Mouse (Mus musculus): Measurements from ENCODE around the gene Tm9sf2. TPM values are rescaled to one million over a fixed set of nuclear protein-coding genes. Genes with fewer than 3 reads are reported as not detected.

Gene Tm9sf2
- polyA plus RNA-seq, 1 experiment from 2014 or later = 133 TPM

- peaks cover 6 to 9% of the 10 kb centered on the region in 2 experiments; a peak in 2 of 4 replicates for H3K4me1 ChIP-seq (ENCODE audit: control insufficient read depth in 2 of 2, insufficient read depth in 2 of 2, low read length in 2 of 2)
- H3K9ac ChIP-seq (ENCODE audit: low read length) = no peak overlapping the region
- H3K4me2 ChIP-seq (ENCODE audit: low read length) = no peak overlapping the region
- no peak for ATAC-seq (ENCODE audit: insufficient number of reproducible peaks, insufficient read depth, low FRiP score, low read depth)
- H3K36me3 ChIP-seq (ENCODE audit: control insufficient read depth, insufficient read depth, low read length) = no peaks in the 10 kb centered on the region
- H3K27ac ChIP-seq (replicated peaks in 1 of 2; ENCODE audit: control insufficient read depth in 1 of 2, insufficient read depth in 1 of 2, low read depth in 2 of 2, low read length in 2 of 2) = no peak overlapping the region
- H3K4me3 ChIP-seq (ENCODE audit: control insufficient read depth in 1 of 2, insufficient read depth in 1 of 2, low read depth in 1 of 2, low read length in 2 of 2) = no peak overlapping the region
- H3K27me3 ChIP-seq (ENCODE audit: control insufficient read depth, insufficient read depth, low read length) = no peaks in the 10 kb centered on the region
- WGBS = 24% methylated on average over 16 of the region's 16 CpGs
- H3K9me3 ChIP-seq (ENCODE audit: control insufficient read depth, low read length) = no peaks in the 10 kb centered on the region
Measured at GRCm38 (mm10) chr14:122179262-122179661, 72.4 kb downstream of the Tm9sf2 start.

GRCm38 (mm10) chr14:122181078-122181814, 74.4 kb downstream of the Tm9sf2 start, which contains the start of gene Clybl:
TSS of gene Clybl (plus strand) at chr14:122181704.
- peaks cover 6 to 9% of the 10 kb centered on the region in 2 experiments; a peak in 2 of 4 replicates for H3K4me1 ChIP-seq (ENCODE audit: control insufficient read depth in 2 of 2, insufficient read depth in 2 of 2, low read length in 2 of 2)
- H3K27ac ChIP-seq (replicated peaks in 1 of 2; ENCODE audit: control insufficient read depth in 1 of 2, insufficient read depth in 1 of 2, low read depth in 2 of 2, low read length in 2 of 2) = peak within 1 kb of the TSS; percentile 1 to 74; a peak in 3 of 4 replicates
- peak within 1 kb of the TSS; percentile 72 for H3K9ac ChIP-seq (ENCODE audit: low read length)
- ATAC-seq (ENCODE audit: insufficient number of reproducible peaks, insufficient read depth, low FRiP score, low read depth) = peak; percentile 99
- no peaks in the 10 kb centered on the region for H3K36me3 ChIP-seq (ENCODE audit: control insufficient read depth, insufficient read depth, low read length)
- 3% methylated on average over 45 of the region's 45 CpGs for WGBS
- H3K27me3 ChIP-seq (ENCODE audit: control insufficient read depth, insufficient read depth, low read length) = no peaks in the 10 kb centered on the region
- peak within 1 kb of the TSS; percentile 57 to 91 for H3K4me3 ChIP-seq (ENCODE audit: control insufficient read depth in 1 of 2, insufficient read depth in 1 of 2, low read depth in 1 of 2, low read length in 2 of 2)
- H3K9me3 ChIP-seq (ENCODE audit: control insufficient read depth, low read length) = no peaks in the 10 kb centered on the region
- H3K4me2 ChIP-seq (ENCODE audit: low read length) = peak within 1 kb of the TSS; percentile 86

GRCm38 (mm10) chr14:122181815-122182157, 74.9 kb downstream of the Tm9sf2 start:
- H3K9ac ChIP-seq (ENCODE audit: low read length) = peak overlapping the region; percentile 72
- WGBS = 0% methylated on average over 12 of the region's 12 CpGs
- H3K27me3 ChIP-seq (ENCODE audit: control insufficient read depth, insufficient read depth, low read length) = no peaks in the 10 kb centered on the region
- peak overlapping the region; percentile 1 to 74; a peak in 3 of 4 replicates for H3K27ac ChIP-seq (replicated peaks in 1 of 2; ENCODE audit: control insufficient read depth in 1 of 2, insufficient read depth in 1 of 2, low read depth in 2 of 2, low read length in 2 of 2)
- peak; percentile 52; the same call in 1 of the 2 replicates for ATAC-seq (ENCODE audit: insufficient number of reproducible peaks, insufficient read depth, low FRiP score, low read depth)
- H3K36me3 ChIP-seq (ENCODE audit: control insufficient read depth, insufficient read depth, low read length) = no peaks in the 10 kb centered on the region
- peaks cover 6 to 9% of the 10 kb centered on the region in 2 experiments; a peak in 2 of 4 replicates for H3K4me1 ChIP-seq (ENCODE audit: control insufficient read depth in 2 of 2, insufficient read depth in 2 of 2, low read length in 2 of 2)
- H3K9me3 ChIP-seq (ENCODE audit: control insufficient read depth, low read length) = no peaks in the 10 kb centered on the region
- peak overlapping the region; percentile 57 to 91 for H3K4me3 ChIP-seq (ENCODE audit: control insufficient read depth in 1 of 2, insufficient read depth in 1 of 2, low read depth in 1 of 2, low read length in 2 of 2)
- H3K4me2 ChIP-seq (ENCODE audit: low read length) = peak overlapping the region; percentile 86

GRCm38 (mm10) chr14:122182220-122182619, 75.4 kb downstream of the Tm9sf2 start:
- Histone ChIP-seq H3K27me3 (ENCODE audit: control insufficient read depth, insufficient read depth, low read length) (no peaks in the 10 kb centered on the region), H3K4me2 (ENCODE audit: low read length) (peak overlapping the region; percentile 86), H3K36me3 (ENCODE audit: control insufficient read depth, insufficient read depth, low read length) (no peaks in the 10 kb centered on the region), H3K9ac (ENCODE audit: low read length) (peak overlapping the region; percentile 72), H3K4me1 (ENCODE audit: control insufficient read depth in 2 of 2, insufficient read depth in 2 of 2, low read length in 2 of 2) (peaks cover 6 to 9% of the 10 kb centered on the region in 2 experiments; a peak in 2 of 4 replicates), H3K4me3 (ENCODE audit: control insufficient read depth in 1 of 2, insufficient read depth in 1 of 2, low read depth in 1 of 2, low read length in 2 of 2) (peak overlapping the region in 1 of 2 experiments; percentile 57; a peak in 3 of 4 replicates), H3K9me3 (ENCODE audit: control insufficient read depth, low read length) (no peaks in the 10 kb centered on the region), H3K27ac (replicated peaks in 1 of 2; ENCODE audit: control insufficient read depth in 1 of 2, insufficient read depth in 1 of 2, low read depth in 2 of 2, low read length in 2 of 2) (no peak overlapping the region)
- 82% methylated on average over 6 of the region's 6 CpGs for WGBS
- ATAC-seq (ENCODE audit: insufficient number of reproducible peaks, insufficient read depth, low FRiP score, low read depth) = no peak

- Histone ChIP-seq H3K36me3 (ENCODE audit: control insufficient read depth, insufficient read depth, low read length) (no peaks in the 10 kb centered on the region), H3K9me3 (ENCODE audit: control insufficient read depth, low read length) (no peaks in the 10 kb centered on the region), H3K4me2 (ENCODE audit: low read length) (no peak overlapping the region), H3K27me3 (ENCODE audit: control insufficient read depth, insufficient read depth, low read length) (no peaks in the 10 kb centered on the region), H3K4me1 (ENCODE audit: control insufficient read depth in 2 of 2, insufficient read depth in 2 of 2, low read length in 2 of 2) (peaks cover 6 to 9% of the 10 kb centered on the region in 2 experiments; a peak in 2 of 4 replicates), H3K4me3 (ENCODE audit: control insufficient read depth in 1 of 2, insufficient read depth in 1 of 2, low read depth in 1 of 2, low read length in 2 of 2) (no peak overlapping the region), H3K27ac (replicated peaks in 1 of 2; ENCODE audit: control insufficient read depth in 1 of 2, insufficient read depth in 1 of 2, low read depth in 2 of 2, low read length in 2 of 2) (no peak overlapping the region), H3K9ac (ENCODE audit: low read length) (no peak overlapping the region)
- ATAC-seq (ENCODE audit: insufficient number of reproducible peaks, insufficient read depth, low FRiP score, low read depth) = no peak
- 43% methylated on average over 11 of the region's 11 CpGs for WGBS
Measured at GRCm38 (mm10) chr14:122183974-122184373, 77.1 kb downstream of the Tm9sf2 start.

- Histone ChIP-seq H3K36me3 (ENCODE audit: control insufficient read depth, insufficient read depth, low read length) (no peaks in the 10 kb centered on the region), H3K4me3 (ENCODE audit: control insufficient read depth in 1 of 2, insufficient read depth in 1 of 2, low read depth in 1 of 2, low read length in 2 of 2) (no peak overlapping the region), H3K9ac (ENCODE audit: low read length) (no peak overlapping the region), H3K4me2 (ENCODE audit: low read length) (no peak overlapping the region), H3K27me3 (ENCODE audit: control insufficient read depth, insufficient read depth, low read length) (no peaks in the 10 kb centered on the region), H3K27ac (replicated peaks in 1 of 2; ENCODE audit: control insufficient read depth in 1 of 2, insufficient read depth in 1 of 2, low read depth in 2 of 2, low read length in 2 of 2) (no peak overlapping the region), H3K9me3 (ENCODE audit: control insufficient read depth, low read length) (no peaks in the 10 kb centered on the region), H3K4me1 (ENCODE audit: control insufficient read depth in 2 of 2, insufficient read depth in 2 of 2, low read length in 2 of 2) (no peaks in the 10 kb centered on the region)
- no peak for ATAC-seq (ENCODE audit: insufficient number of reproducible peaks, insufficient read depth, low FRiP score, low read depth)
- 90% methylated on average over 5 of the region's 5 CpGs for WGBS
Measured at GRCm38 (mm10) chr14:122188250-122188649, 81.4 kb downstream of the Tm9sf2 start.

- H3K4me1 ChIP-seq (ENCODE audit: control insufficient read depth in 2 of 2, insufficient read depth in 2 of 2, low read length in 2 of 2) = no peaks in the 10 kb centered on the region
- 78% methylated on average over 5 of the region's 5 CpGs for WGBS
- no peak overlapping the region for H3K27ac ChIP-seq (replicated peaks in 1 of 2; ENCODE audit: control insufficient read depth in 1 of 2, insufficient read depth in 1 of 2, low read depth in 2 of 2, low read length in 2 of 2)
- H3K36me3 ChIP-seq (ENCODE audit: control insufficient read depth, insufficient read depth, low read length) = no peaks in the 10 kb centered on the region
- ATAC-seq (ENCODE audit: insufficient number of reproducible peaks, insufficient read depth, low FRiP score, low read depth) = no peak
- no peak overlapping the region for H3K4me3 ChIP-seq (ENCODE audit: control insufficient read depth in 1 of 2, insufficient read depth in 1 of 2, low read depth in 1 of 2, low read length in 2 of 2)
- no peak overlapping the region for H3K4me2 ChIP-seq (ENCODE audit: low read length)
- no peaks in the 10 kb centered on the region for H3K27me3 ChIP-seq (ENCODE audit: control insufficient read depth, insufficient read depth, low read length)
- no peak overlapping the region for H3K9ac ChIP-seq (ENCODE audit: low read length)
- H3K9me3 ChIP-seq (ENCODE audit: control insufficient read depth, low read length) = no peaks in the 10 kb centered on the region
Measured at GRCm38 (mm10) chr14:122189901-122190300, 83.1 kb downstream of the Tm9sf2 start.
